Mouse (Mus musculus) forebrain, postnatal 0 days (tissue): ENCODE data around the gene Bbof1. TPM values are rescaled to one million over a fixed set of nuclear protein-coding genes. Genes with fewer than 3 reads are reported as not detected.

Source experiments
- ATAC-seq: fragments of 200-750 bp; cut with Nextera tagmentation; 2 replicates; pipeline ENCODE4 v1.8.0; 2017; ENCODE audit warnings: mild to moderate bottlenecking, moderate library complexity
- DNase-seq: peaks from one replicate; pipeline ENCODE4 v3.0.0-alpha.2; 2015
- H3K27ac ChIP-seq: fragments of 300-500 bp; sonication (generic); 2 replicates; pipeline ENCODE4 v1.5.1; 2014; ENCODE audit warnings: low read depth, mild to moderate bottlenecking, antibody characterized with exemption, low read length, moderate library complexity, mixed read lengths
- H3K27me3 ChIP-seq: fragments of 300-500 bp; sonication (generic); 2 replicates; pipeline ENCODE4 v1.6.1; 2014; ENCODE audit warnings: mild to moderate bottlenecking, low read length, mixed read lengths; ENCODE audit not compliant: insufficient read depth
- H3K36me3 ChIP-seq: fragments of 300-500 bp; sonication (generic); 2 replicates; pipeline ENCODE4 v1.6.1; 2014; ENCODE audit warnings: mild to moderate bottlenecking, moderate library complexity; ENCODE audit not compliant: insufficient read depth
- H3K4me1 ChIP-seq: fragments of 300-500 bp; sonication (generic); 2 replicates; pipeline ENCODE4 v1.6.1; 2014; ENCODE audit warnings: antibody characterized with exemption; ENCODE audit not compliant: insufficient read depth
- H3K4me2 ChIP-seq: fragments of 300-500 bp; sonication (generic); 2 replicates; pipeline ENCODE4 v1.6.1; 2014; ENCODE audit warnings: low read depth, mild to moderate bottlenecking, moderate library complexity
- H3K4me3 ChIP-seq: fragments of 300-500 bp; sonication (generic); 2 replicates; pipeline ENCODE4 v1.5.1; 2014; ENCODE audit warnings: low read depth, low read length, mixed read lengths
- H3K9ac ChIP-seq: fragments of 300-500 bp; sonication (generic); 2 replicates; pipeline ENCODE4 v1.6.1; 2014; ENCODE audit warnings: mild to moderate bottlenecking
- H3K9me3 ChIP-seq: fragments of 300-500 bp; sonication (generic); 2 replicates; pipeline ENCODE4 v1.6.1; 2016; ENCODE audit warnings: low read length
- CTCF ChIP-seq: sonication (generic); IDR thresholded peaks from 2 replicates; pipeline ENCODE4 v1.5.1; 2016; ENCODE audit warnings: antibody characterized with exemption, control low read depth, low read depth
- WGBS: fragments of 180-500 bp; shearing (Covaris S2); extraction: QIAGEN DNeasy Blood & Tissue Kit; methylation state at CpG from one replicate; pipeline ENCODE4 v1.1.7; 2014; 5-methylcytosine and 5-hydroxymethylcytosine counted together
- polyA plus RNA-seq: library from polyadenylated mRNA; unstranded; fragments of >200 nt; fragmentation: Nextera tagmentation; extraction: Ambion mirVana; gene quantifications from 2 replicates; pipeline ENCODE4 v1.2.1, GENCODE M21; 2015
- total RNA-seq: library from RNA; depleted of rRNA; stranded (reverse); fragments of >200 nt; gene quantifications from 2 replicates; pipeline ENCODE4 v1.2.3, GENCODE M21; 2014

Gene Bbof1
- total and polyA plus RNA-seq, 2 experiments from 2014 or later: 3.0 TPM

- WGBS: 84% methylated on average over 6 of the region's 6 CpGs
These were observed 39.3 kb downstream of the Bbof1 start for GRCm38 (mm10) chr12:84448181-84448580.

DNA sequence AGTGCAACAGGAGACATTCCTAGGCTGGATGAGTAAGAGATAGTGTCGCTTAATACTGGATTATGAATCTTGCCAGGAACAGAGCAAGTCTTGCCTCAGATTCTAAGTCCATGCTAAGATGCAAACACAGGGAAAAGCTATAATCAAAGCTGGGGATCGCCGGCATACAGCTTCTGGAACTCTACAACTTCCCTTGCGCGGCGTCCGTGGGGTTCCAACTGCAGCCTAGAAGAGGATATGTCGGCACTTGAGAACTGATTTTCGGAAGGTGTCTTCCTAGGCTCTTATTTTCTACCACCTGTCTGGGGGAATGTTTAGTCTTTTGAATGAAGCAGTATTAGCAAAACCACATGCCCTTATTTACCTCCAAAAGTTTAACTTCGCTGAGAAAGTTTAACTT is 41.0 kb downstream of the Bbof1 start:
- peak overlapping the region; percentile 65 for H3K4me2 ChIP-seq
- WGBS: 56% methylated on average over 10 of the region's 10 CpGs
- no peak for TF ChIP-seq CTCF
- no peaks in the 10 kb centered on the region for H3K9me3 ChIP-seq
- H3K4me3 ChIP-seq: peak overlapping the region; percentile 85
- no peaks in the 10 kb centered on the region for H3K36me3 ChIP-seq
- H3K27ac ChIP-seq: 0 out of 2 replicates have a peak overlapping the region, but pooled peaks have one; percentile 60
- peaks cover 13% of the 10 kb centered on the region; the same call in 1 of the 2 replicates for H3K4me1 ChIP-seq
- peak overlapping the region; percentile 51; the same call in 1 of the 2 replicates for H3K9ac ChIP-seq
- ATAC-seq (no peak), DNase-seq (no peak)
- H3K27me3 ChIP-seq: no peaks in the 10 kb centered on the region

More at GRCm38 (mm10) chr12:84448181-84448580, 39.3 kb downstream of the Bbof1 start:
- no peaks in the 10 kb centered on the region for H3K9me3 ChIP-seq
- no peaks in the 10 kb centered on the region for H3K27me3 ChIP-seq
- no peak overlapping the region for H3K27ac ChIP-seq
- DNase-seq: no peak
- H3K9ac ChIP-seq: no peak overlapping the region
- H3K4me1 ChIP-seq: peaks cover 13% of the 10 kb centered on the region; the same call in 1 of the 2 replicates
- no peak overlapping the region for H3K4me2 ChIP-seq
- no peak for ATAC-seq
- no peak overlapping the region for H3K4me3 ChIP-seq
- no peaks in the 10 kb centered on the region for H3K36me3 ChIP-seq
- no peak for TF ChIP-seq CTCF

DNA sequence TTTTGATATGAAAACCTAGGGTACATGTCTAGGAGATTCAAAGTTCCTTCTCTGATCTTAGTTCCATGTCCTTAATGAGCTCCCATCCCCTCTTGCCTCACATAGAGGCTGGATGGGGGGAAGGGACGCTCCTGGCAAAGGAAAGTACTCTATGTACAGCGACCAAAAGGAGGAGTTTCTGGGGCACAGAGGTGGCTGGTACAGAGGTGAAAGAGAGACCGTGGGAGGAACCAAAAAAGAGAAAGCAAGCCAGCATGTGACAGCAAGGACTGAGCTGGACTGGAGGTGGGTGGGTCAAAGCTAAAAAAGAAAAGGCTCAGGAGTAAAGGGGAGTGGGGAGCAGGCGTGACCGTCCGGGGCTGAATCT is 41.5 kb downstream of the Bbof1 start:
- Histone ChIP-seq H3K4me1 (peaks cover 13% of the 10 kb centered on the region; the same call in 1 of the 2 replicates), H3K9me3 (no peaks in the 10 kb centered on the region), H3K4me2 (peak overlapping the region; percentile 65), H3K36me3 (no peaks in the 10 kb centered on the region), H3K9ac (peak overlapping the region; percentile 51), H3K27ac (peak overlapping the region; percentile 60), H3K27me3 (no peaks in the 10 kb centered on the region), H3K4me3 (peak overlapping the region; percentile 85)
- no peak for TF ChIP-seq CTCF
- 0% methylated on average over 6 of the region's 6 CpGs for WGBS
- peak; percentile 25 for DNase-seq
- ATAC-seq: no peak; the same call in 1 of the 2 replicates

DNA sequence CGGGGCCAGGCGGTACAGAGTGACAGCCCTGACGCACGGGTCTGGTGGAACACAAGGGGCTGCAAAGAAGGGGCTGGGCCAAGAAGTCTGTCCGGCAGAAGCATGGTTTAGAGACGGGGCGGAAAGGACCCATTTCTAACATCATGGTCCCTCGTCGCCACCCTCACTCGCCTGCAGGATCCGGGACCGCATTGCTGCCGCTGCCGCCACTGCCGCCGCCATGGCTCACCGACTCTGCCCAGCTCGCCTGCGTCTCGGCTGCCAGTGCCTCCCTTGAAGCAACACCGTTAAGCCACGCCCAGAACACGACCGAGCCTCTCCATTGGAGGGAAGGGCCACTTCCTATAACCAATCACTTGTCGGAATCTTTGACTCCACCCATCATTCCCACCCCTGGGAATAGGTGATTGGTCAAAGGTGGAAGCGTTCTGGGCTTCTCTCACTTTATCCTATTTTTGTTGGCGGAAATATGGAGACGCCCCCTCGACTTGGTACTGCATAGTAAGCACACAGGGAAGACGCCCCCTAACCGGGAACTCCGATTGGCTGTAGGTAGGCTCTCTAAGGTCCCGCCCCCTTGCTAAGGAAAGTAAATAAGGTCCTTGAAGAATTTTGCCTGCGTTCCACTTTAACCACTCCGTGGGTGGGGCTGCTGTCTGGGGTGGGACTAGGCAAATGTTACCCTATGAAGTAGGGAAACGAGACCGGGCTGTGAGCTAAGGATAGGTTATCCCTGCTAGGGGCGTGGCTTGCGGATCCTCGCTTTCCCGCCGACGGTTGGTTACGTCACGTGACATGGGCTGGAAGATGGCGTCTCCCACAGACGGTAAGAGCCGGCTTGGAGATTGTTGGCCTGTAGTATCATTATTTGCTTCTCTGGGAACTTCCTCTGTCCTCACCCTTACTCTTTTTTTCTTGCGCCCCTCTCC is 42.1 kb downstream of the Bbof1 start, which contains the start of the genes Aldh6a1 and Lin52:
Gene Aldh6a1, minus strand, starts transcription at position 287 of the 929 bp plus-strand sequence.
Gene Lin52, plus strand, starts transcription at position 705 of the 929 bp plus-strand sequence.
- Histone ChIP-seq H3K4me1 (peaks cover 13% of the 10 kb centered on the region; the same call in 1 of the 2 replicates), H3K9me3 (no peaks in the 10 kb centered on the region), H3K36me3 (no peaks in the 10 kb centered on the region), H3K9ac (peak within 1 kb of the TSS; percentile 68), H3K27ac (peak within 1 kb of the TSS; percentile 80), H3K4me2 (peak within 1 kb of the TSS; percentile 91), H3K4me3 (peak within 1 kb of the TSS; percentile 85), H3K27me3 (no peaks in the 10 kb centered on the region)
- no peak for TF ChIP-seq CTCF
- DNase-seq (peak; percentile 98), ATAC-seq (peak; percentile 96)
- under 1% methylated on average over 49 of the region's 49 CpGs for WGBS

GRCm38 (mm10) chr12:84451801-84452200 is 42.9 kb downstream of the Bbof1 start:
- Histone ChIP-seq H3K27ac (peak overlapping the region; percentile 80), H3K27me3 (no peaks in the 10 kb centered on the region), H3K9me3 (no peaks in the 10 kb centered on the region), H3K4me1 (peaks cover 13% of the 10 kb centered on the region; the same call in 1 of the 2 replicates), H3K4me3 (peak overlapping the region; percentile 85), H3K4me2 (peak overlapping the region; percentile 91), H3K36me3 (0 out of 2 replicates have a peak, but pooled peaks cover 1% of the 10 kb centered on the region), H3K9ac (peak overlapping the region; percentile 68)
- 2% methylated on average over 11 of the region's 11 CpGs for WGBS
- DNase-seq: peak; percentile 1
- ATAC-seq: no peak
- TF ChIP-seq CTCF: no peak

DNA sequence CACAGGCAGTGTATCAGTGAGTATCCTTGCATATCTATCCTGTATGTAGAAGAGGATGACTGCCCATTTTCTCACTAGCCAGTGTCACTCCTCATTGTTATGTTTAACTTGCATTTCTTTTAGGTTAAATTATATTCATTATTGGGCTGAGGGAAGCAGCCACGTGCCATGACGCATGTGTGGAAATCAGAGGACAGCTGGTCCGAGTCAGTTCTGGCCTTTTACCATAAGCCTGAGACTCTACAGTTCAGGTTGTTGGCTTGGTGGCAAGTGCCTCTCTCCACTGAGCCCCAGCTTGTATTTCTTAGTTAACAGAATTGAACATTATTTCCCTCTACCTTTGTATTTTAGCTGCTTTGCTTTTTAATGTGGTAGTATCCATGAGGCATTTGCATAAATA is 48.0 kb downstream of the Bbof1 start:
- Histone ChIP-seq H3K9ac (no peak overlapping the region), H3K27me3 (no peaks in the 10 kb centered on the region), H3K27ac (no peak overlapping the region), H3K4me2 (no peak overlapping the region), H3K9me3 (no peaks in the 10 kb centered on the region), H3K4me1 (0 out of 2 replicates have a peak, but pooled peaks cover 5% of the 10 kb centered on the region), H3K36me3 (peaks cover 16% of the 10 kb centered on the region), H3K4me3 (no peak overlapping the region)
- ATAC-seq (no peak), DNase-seq (no peak)
- WGBS: 88% methylated on average over 3 of the region's 3 CpGs
- no peak for TF ChIP-seq CTCF

- Histone ChIP-seq H3K36me3 (peaks cover 29% of the 10 kb centered on the region), H3K9me3 (no peaks in the 10 kb centered on the region), H3K4me1 (no peaks in the 10 kb centered on the region), H3K4me3 (no peak overlapping the region), H3K27ac (no peak overlapping the region), H3K9ac (no peak overlapping the region), H3K4me2 (no peak overlapping the region), H3K27me3 (no peaks in the 10 kb centered on the region)
- no peak for ATAC-seq
- WGBS: 60% methylated on average over 1 of the region's 1 CpGs
- no peak for DNase-seq
- TF ChIP-seq CTCF: no peak
These were observed 51.0 kb downstream of the Bbof1 start for GRCm38 (mm10) chr12:84459845-84460244.
